Mouse (Mus musculus): ENCODE measurements at regions not wholly inside any gene's neighbourhood (a gene's known extent, or its start where the extent isn't known, plus 50 kb on each side); places are given as distances from the start of the nearest gene placed in this dataset.

DNA sequence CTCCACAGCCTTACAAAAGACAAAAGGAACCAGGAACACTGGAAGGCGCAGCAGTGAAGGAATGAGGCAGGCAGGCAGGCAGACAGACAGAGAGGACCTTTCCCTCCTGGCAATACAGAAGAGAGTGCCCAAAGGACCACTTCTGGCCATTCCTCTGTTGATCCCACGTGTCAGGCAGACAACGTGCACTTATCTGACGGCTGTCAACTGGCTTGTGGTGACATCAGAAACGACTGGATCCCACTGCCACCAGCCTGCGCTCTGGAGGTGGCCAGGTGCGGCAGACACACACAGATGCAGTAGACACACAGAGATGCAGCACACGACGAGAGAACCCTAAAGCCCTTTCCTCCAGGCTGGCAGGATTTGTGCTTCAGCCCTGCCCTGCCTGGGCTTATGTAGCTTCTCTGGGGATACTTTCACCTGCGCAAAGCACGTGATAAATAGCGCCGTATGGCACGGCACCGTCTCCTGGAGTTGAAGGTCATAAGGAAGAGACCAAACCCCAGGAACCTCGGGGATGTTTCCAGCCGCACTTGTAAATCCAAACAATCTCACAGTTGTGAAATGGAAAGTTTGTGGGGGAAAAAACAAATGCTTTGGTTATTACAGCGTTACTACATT, 116.6 kb downstream of the Lmo4 start:
- H3K36me3 ChIP-seq (ENCODE audit: control insufficient read depth, insufficient read depth, low read length): no peaks in the 10 kb centered on the region
- no peaks in the 10 kb centered on the region for H3K4me1 ChIP-seq (ENCODE audit: control insufficient read depth, insufficient read depth, low read length)
- H3K9me3 ChIP-seq (ENCODE audit: control insufficient read depth, low read length): no peaks in the 10 kb centered on the region
- no peaks in the 10 kb centered on the region for H3K27me3 ChIP-seq (ENCODE audit: control insufficient read depth, insufficient read depth, low read length)
- DNase-seq (ENCODE audit: low spot score): no peak
- 80% methylated on average over 18 of the region's 18 CpGs for WGBS
- no peak overlapping the region for H3K4me3 ChIP-seq (ENCODE audit: low read depth, low read length)
- no peak overlapping the region for H3K4me2 ChIP-seq (ENCODE audit: low read depth)
- H3K9ac ChIP-seq (ENCODE audit: low read length): no peak overlapping the region
- no peak overlapping the region for H3K27ac ChIP-seq (ENCODE audit: low read depth, low read length)
- ATAC-seq (ENCODE audit: insufficient read depth, low FRiP score, low TSS enrichment): no peak

- Histone ChIP-seq H3K9ac (ENCODE audit: low read length) (no peak overlapping the region), H3K4me3 (ENCODE audit: low read depth, low read length) (no peak overlapping the region), H3K4me1 (ENCODE audit: control insufficient read depth, insufficient read depth, low read length) (no peaks in the 10 kb centered on the region), H3K4me2 (ENCODE audit: low read depth) (no peak overlapping the region), H3K27me3 (ENCODE audit: control insufficient read depth, insufficient read depth, low read length) (no peaks in the 10 kb centered on the region), H3K9me3 (ENCODE audit: control insufficient read depth, low read length) (no peaks in the 10 kb centered on the region), H3K27ac (ENCODE audit: low read depth, low read length) (no peak overlapping the region), H3K36me3 (ENCODE audit: control insufficient read depth, insufficient read depth, low read length) (no peaks in the 10 kb centered on the region)
- WGBS: 78% methylated on average over 7 of the region's 7 CpGs
- ATAC-seq (ENCODE audit: insufficient read depth, low FRiP score, low TSS enrichment) (no peak), DNase-seq (ENCODE audit: low spot score) (no peak)
These were observed 117.2 kb downstream of the Lmo4 start for GRCm38 (mm10) chr3:144087771-144088170.

DNA sequence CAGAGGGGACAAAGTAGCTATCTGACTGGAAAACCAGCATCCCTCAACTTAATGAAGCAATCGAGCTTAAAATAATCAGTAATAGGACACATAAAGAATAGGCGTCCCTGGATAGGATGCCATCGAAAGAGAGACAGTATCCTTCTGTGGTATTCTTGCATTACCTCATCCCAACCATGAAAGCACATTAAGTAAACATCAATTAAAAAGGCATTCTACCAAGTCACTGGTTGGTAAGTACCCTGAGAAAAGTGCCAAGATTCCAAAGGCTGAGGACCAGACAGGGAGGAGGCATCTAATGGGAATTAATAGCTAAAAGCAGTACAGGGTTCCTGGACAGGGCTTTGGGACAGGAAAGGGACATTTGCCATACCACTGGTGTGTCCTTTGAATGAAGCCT, 118.8 kb downstream of the Lmo4 start:
- ATAC-seq (ENCODE audit: insufficient read depth, low FRiP score, low TSS enrichment): no peak
- H3K27ac ChIP-seq (ENCODE audit: low read depth, low read length): no peak overlapping the region
- H3K27me3 ChIP-seq (ENCODE audit: control insufficient read depth, insufficient read depth, low read length): no peaks in the 10 kb centered on the region
- H3K4me2 ChIP-seq (ENCODE audit: low read depth): no peak overlapping the region
- no peak overlapping the region for H3K4me3 ChIP-seq (ENCODE audit: low read depth, low read length)
- 84% methylated on average over 3 of the region's 3 CpGs for WGBS
- H3K9ac ChIP-seq (ENCODE audit: low read length): no peak overlapping the region
- no peaks in the 10 kb centered on the region for H3K9me3 ChIP-seq (ENCODE audit: control insufficient read depth, low read length)
- H3K36me3 ChIP-seq (ENCODE audit: control insufficient read depth, insufficient read depth, low read length): no peaks in the 10 kb centered on the region
- H3K4me1 ChIP-seq (ENCODE audit: control insufficient read depth, insufficient read depth, low read length): no peaks in the 10 kb centered on the region
- no peak for DNase-seq (ENCODE audit: low spot score)

GRCm38 (mm10) chr3:144079960-144080359, 125.1 kb downstream of the Lmo4 start:
- Histone ChIP-seq H3K27me3 (ENCODE audit: control insufficient read depth, insufficient read depth, low read length) (no peaks in the 10 kb centered on the region), H3K4me1 (ENCODE audit: control insufficient read depth, insufficient read depth, low read length) (no peaks in the 10 kb centered on the region), H3K9me3 (ENCODE audit: control insufficient read depth, low read length) (no peaks in the 10 kb centered on the region), H3K4me2 (ENCODE audit: low read depth) (no peak overlapping the region), H3K27ac (ENCODE audit: low read depth, low read length) (no peak overlapping the region), H3K4me3 (ENCODE audit: low read depth, low read length) (no peak overlapping the region), H3K9ac (ENCODE audit: low read length) (no peak overlapping the region), H3K36me3 (ENCODE audit: control insufficient read depth, insufficient read depth, low read length) (no peaks in the 10 kb centered on the region)
- DNase-seq (ENCODE audit: low spot score): no peak
- ATAC-seq (ENCODE audit: insufficient read depth, low FRiP score, low TSS enrichment): no peak
- WGBS: 96% methylated on average over 3 of the region's 3 CpGs

- no peaks in the 10 kb centered on the region for H3K9me3 ChIP-seq (ENCODE audit: control insufficient read depth, low read length)
These were observed 126.7 kb downstream of the Lmo4 start for GRCm38 (mm10) chr3:144078198-144078935.

GRCm38 (mm10) chr3:144069979-144070540, 135.0 kb downstream of the Lmo4 start:
- Histone ChIP-seq H3K27me3 (ENCODE audit: control insufficient read depth, insufficient read depth, low read length) (no peaks in the 10 kb centered on the region), H3K4me1 (ENCODE audit: control insufficient read depth, insufficient read depth, low read length) (no peaks in the 10 kb centered on the region), H3K36me3 (ENCODE audit: control insufficient read depth, insufficient read depth, low read length) (no peaks in the 10 kb centered on the region), H3K9ac (ENCODE audit: low read length) (no peak overlapping the region), H3K4me3 (ENCODE audit: low read depth, low read length) (no peak overlapping the region), H3K27ac (ENCODE audit: low read depth, low read length) (no peak overlapping the region), H3K9me3 (ENCODE audit: control insufficient read depth, low read length) (no peaks in the 10 kb centered on the region), H3K4me2 (ENCODE audit: low read depth) (no peak overlapping the region)
- 78% methylated on average over 10 of the region's 10 CpGs for WGBS
- ATAC-seq (ENCODE audit: insufficient read depth, low FRiP score, low TSS enrichment): no peak
- DNase-seq (ENCODE audit: low spot score): no peak

More at GRCm38 (mm10) chr3:144078198-144078935, 126.7 kb downstream of the Lmo4 start:
- H3K4me2 ChIP-seq (ENCODE audit: low read depth): no peak overlapping the region
- no peaks in the 10 kb centered on the region for H3K4me1 ChIP-seq (ENCODE audit: control insufficient read depth, insufficient read depth, low read length)
- ATAC-seq (ENCODE audit: insufficient read depth, low FRiP score, low TSS enrichment): no peak
- no peak overlapping the region for H3K4me3 ChIP-seq (ENCODE audit: low read depth, low read length)
- 83% methylated on average over 13 of the region's 13 CpGs for WGBS
- H3K9ac ChIP-seq (ENCODE audit: low read length): no peak overlapping the region
- no peak for DNase-seq (ENCODE audit: low spot score)
- no peaks in the 10 kb centered on the region for H3K36me3 ChIP-seq (ENCODE audit: control insufficient read depth, insufficient read depth, low read length)
- no peaks in the 10 kb centered on the region for H3K27me3 ChIP-seq (ENCODE audit: control insufficient read depth, insufficient read depth, low read length)
- H3K27ac ChIP-seq (ENCODE audit: low read depth, low read length): no peak overlapping the region

- DNase-seq (ENCODE audit: low spot score) (no peak), ATAC-seq (ENCODE audit: insufficient read depth, low FRiP score, low TSS enrichment) (no peak)
These were observed 138.0 kb downstream of the Lmo4 start for GRCm38 (mm10) chr3:144067016-144067415.

GRCm38 (mm10) chr3:144058106-144058505, 146.9 kb downstream of the Lmo4 start:
- no peak for ATAC-seq (ENCODE audit: insufficient read depth, low FRiP score, low TSS enrichment)
- Histone ChIP-seq H3K27me3 (ENCODE audit: control insufficient read depth, insufficient read depth, low read length) (no peaks in the 10 kb centered on the region), H3K4me1 (ENCODE audit: control insufficient read depth, insufficient read depth, low read length) (no peaks in the 10 kb centered on the region), H3K36me3 (ENCODE audit: control insufficient read depth, insufficient read depth, low read length) (no peaks in the 10 kb centered on the region), H3K27ac (ENCODE audit: low read depth, low read length) (no peak overlapping the region), H3K4me2 (ENCODE audit: low read depth) (no peak overlapping the region), H3K9ac (ENCODE audit: low read length) (no peak overlapping the region), H3K4me3 (ENCODE audit: low read depth, low read length) (no peak overlapping the region), H3K9me3 (ENCODE audit: control insufficient read depth, low read length) (no peaks in the 10 kb centered on the region)
- DNase-seq (ENCODE audit: low spot score): no peak
- WGBS: 76% methylated on average over 4 of the region's 4 CpGs

More at GRCm38 (mm10) chr3:144067016-144067415, 138.0 kb downstream of the Lmo4 start:
- H3K4me1 ChIP-seq (ENCODE audit: control insufficient read depth, insufficient read depth, low read length): no peaks in the 10 kb centered on the region
- H3K4me2 ChIP-seq (ENCODE audit: low read depth): no peak overlapping the region
- no peaks in the 10 kb centered on the region for H3K9me3 ChIP-seq (ENCODE audit: control insufficient read depth, low read length)
- H3K36me3 ChIP-seq (ENCODE audit: control insufficient read depth, insufficient read depth, low read length): no peaks in the 10 kb centered on the region
- H3K27ac ChIP-seq (ENCODE audit: low read depth, low read length): no peak overlapping the region
- H3K27me3 ChIP-seq (ENCODE audit: control insufficient read depth, insufficient read depth, low read length): no peaks in the 10 kb centered on the region
- H3K4me3 ChIP-seq (ENCODE audit: low read depth, low read length): no peak overlapping the region
- WGBS: 86% methylated on average over 3 of the region's 3 CpGs
- no peak overlapping the region for H3K9ac ChIP-seq (ENCODE audit: low read length)

DNA sequence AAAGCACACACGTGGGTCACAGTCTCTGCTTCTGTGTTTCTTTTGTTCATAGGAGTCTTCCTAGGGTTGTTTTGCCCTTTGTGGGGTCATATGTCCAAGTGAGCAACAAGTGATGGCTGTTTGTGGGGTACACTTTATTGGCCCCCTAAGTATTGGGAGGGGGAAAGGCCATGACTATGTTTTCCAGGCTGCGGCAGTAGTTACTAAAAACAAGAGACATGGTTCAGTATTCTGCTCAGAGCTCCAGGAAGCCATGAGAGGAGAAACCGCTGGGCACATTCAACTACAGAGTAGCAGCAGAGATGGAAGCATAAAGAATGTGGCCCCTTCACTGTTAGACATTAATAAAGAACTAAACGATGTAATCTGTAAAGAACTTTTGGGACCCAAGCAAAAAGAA, 154.7 kb downstream of the Lmo4 start:
- H3K4me1 ChIP-seq (ENCODE audit: control insufficient read depth, insufficient read depth, low read length): no peaks in the 10 kb centered on the region
- H3K4me2 ChIP-seq (ENCODE audit: low read depth): no peak overlapping the region
- DNase-seq (ENCODE audit: low spot score) (no peak), ATAC-seq (ENCODE audit: insufficient read depth, low FRiP score, low TSS enrichment) (no peak)
- no peak overlapping the region for H3K9ac ChIP-seq (ENCODE audit: low read length)
- H3K27me3 ChIP-seq (ENCODE audit: control insufficient read depth, insufficient read depth, low read length): no peaks in the 10 kb centered on the region
- H3K4me3 ChIP-seq (ENCODE audit: low read depth, low read length): no peak overlapping the region
- H3K36me3 ChIP-seq (ENCODE audit: control insufficient read depth, insufficient read depth, low read length): no peaks in the 10 kb centered on the region
- no peaks in the 10 kb centered on the region for H3K9me3 ChIP-seq (ENCODE audit: control insufficient read depth, low read length)
- 74% methylated on average over 4 of the region's 4 CpGs for WGBS
- H3K27ac ChIP-seq (ENCODE audit: low read depth, low read length): no peak overlapping the region
